Mouse (Mus musculus): Measurements from ENCODE around the gene Nmrk2.

Gene Nmrk2

GRCm38 (mm10) chr10:81216810-81217209 is 15.0 kb upstream of the Nmrk2 start:
- DNase-seq (ENCODE audit: low read depth, low spot score): no peak

DNA sequence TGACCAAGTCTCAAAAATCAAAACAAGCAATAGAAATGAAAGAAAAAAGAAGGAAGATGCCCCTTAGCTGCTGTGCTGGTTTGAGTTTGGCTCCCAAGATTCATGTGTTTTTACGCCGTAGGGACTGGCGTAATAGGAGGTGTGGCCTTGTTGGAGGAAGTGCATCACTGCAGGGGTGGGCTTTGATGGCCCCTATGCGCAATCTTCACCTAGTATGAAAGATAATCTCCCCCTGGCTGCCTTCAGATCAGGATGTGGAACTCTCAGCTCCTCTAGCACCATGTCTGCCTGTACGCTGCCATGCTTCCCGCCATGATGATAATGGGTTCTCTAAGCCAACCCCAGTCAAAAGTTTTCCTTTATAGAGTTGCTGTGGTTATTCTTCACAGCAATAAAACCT is 14.4 kb upstream of the Nmrk2 start:
- no peak for DNase-seq (ENCODE audit: low read depth, low spot score)

DNA sequence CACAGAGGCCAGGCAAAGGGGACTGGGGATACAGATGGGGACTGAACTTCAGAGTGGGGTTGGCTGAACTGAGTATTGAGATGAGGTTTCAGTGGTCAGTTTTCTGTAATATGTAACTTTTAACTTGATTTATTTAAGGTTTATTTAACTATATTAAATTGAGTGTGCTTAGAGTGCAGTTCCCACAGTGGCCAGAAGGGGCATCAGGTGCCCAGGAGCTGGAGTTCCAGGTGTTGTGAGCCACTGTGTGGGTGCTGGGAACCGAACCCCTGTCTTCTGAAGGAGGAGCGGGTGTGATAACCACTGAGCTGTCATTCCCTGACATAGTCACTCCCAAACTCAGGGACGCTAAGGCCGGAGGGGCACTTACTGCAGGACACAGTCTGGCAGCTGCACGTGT is 8.3 kb upstream of the Nmrk2 start:
- no peak for DNase-seq (ENCODE audit: low read depth, low spot score)

DNA sequence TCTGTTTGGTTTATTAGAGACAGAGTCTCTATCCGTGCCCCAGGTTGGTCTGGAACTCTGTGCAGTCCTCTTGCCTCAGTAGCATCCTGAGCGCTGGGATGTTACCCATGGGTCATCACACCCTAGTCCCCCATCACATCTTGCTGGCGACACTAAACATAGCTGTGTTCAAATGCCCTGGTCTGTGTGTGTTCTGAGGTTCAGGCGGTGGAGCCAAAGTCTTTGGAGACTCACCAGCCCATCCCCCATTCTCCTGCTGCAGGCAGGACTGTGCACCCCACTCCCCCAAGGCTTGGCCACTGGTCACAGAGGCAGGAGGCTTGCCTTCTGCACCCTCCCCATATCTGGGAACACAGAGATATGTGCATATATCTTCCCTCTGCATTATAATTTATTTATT is 2.3 kb upstream of the Nmrk2 start:
- no peak for DNase-seq (ENCODE audit: low read depth, low spot score)

GRCm38 (mm10) chr10:81202978-81203720 is 1.3 kb upstream of the Nmrk2 start:
- no peak for DNase-seq (ENCODE audit: low read depth, low spot score)

- no peak for DNase-seq (ENCODE audit: low read depth, low spot score)
These were observed 1.1 kb downstream of the Nmrk2 start for GRCm38 (mm10) chr10:81200605-81201287.

DNA sequence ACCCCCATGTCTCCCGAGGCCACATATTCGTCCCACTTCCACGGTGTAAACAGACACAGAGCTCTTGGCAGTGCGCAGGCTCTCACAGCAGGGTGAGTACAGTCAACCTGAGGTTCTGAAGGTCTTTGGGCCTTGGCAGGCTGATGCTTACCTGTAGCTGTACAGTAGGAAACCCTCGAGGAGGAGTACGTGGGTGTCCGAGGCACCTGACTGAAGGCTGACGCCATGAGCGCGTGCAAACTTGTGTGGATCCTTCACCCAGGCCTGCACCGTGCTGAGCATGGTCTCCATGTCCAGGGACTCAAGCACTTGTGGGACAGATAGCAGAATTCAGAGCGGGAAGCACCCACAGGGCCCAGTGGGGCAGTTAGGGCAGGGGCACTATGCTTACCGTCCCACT is 1.7 kb downstream of the Nmrk2 start:
- no peak for DNase-seq (ENCODE audit: low read depth, low spot score)

GRCm38 (mm10) chr10:81198990-81199389 is 2.9 kb downstream of the Nmrk2 start:
- DNase-seq (ENCODE audit: low read depth, low spot score): no peak

GRCm38 (mm10) chr10:81198230-81198629 is 3.6 kb downstream of the Nmrk2 start:
- no peak for DNase-seq (ENCODE audit: low read depth, low spot score)

GRCm38 (mm10) chr10:81197305-81197704 is 4.5 kb downstream of the Nmrk2 start:
- no peak for DNase-seq (ENCODE audit: low read depth, low spot score)

- DNase-seq (ENCODE audit: low read depth, low spot score): no peak
These were observed 5.3 kb downstream of the Nmrk2 start for GRCm38 (mm10) chr10:81196470-81197065.

DNA sequence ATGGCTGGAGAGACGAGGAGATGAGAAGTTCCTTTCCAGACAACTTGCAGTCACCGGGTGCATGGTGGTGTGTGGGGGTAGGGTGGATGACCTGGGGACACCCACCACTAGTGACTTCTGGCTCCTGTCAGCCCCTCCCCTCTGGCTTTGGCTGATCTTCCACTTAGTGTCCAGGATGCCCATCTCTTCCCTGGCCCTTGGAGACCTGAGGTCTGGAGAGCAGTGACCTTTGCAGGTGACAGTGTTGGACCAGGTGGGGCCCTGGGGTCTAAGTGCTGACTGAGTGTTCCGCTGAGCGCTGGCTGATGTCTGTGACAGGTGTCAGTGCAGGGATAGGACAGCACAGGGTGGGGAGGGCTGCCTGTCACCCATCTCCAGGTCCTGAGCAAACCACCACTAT is 6.6 kb downstream of the Nmrk2 start:
- DNase-seq (ENCODE audit: low read depth, low spot score): no peak

- no peak for DNase-seq (ENCODE audit: low read depth, low spot score)
These were observed 7.7 kb downstream of the Nmrk2 start for GRCm38 (mm10) chr10:81193991-81194774.

GRCm38 (mm10) chr10:81192968-81193501 is 8.8 kb downstream of the Nmrk2 start:
- no peak for DNase-seq (ENCODE audit: low read depth, low spot score)

DNA sequence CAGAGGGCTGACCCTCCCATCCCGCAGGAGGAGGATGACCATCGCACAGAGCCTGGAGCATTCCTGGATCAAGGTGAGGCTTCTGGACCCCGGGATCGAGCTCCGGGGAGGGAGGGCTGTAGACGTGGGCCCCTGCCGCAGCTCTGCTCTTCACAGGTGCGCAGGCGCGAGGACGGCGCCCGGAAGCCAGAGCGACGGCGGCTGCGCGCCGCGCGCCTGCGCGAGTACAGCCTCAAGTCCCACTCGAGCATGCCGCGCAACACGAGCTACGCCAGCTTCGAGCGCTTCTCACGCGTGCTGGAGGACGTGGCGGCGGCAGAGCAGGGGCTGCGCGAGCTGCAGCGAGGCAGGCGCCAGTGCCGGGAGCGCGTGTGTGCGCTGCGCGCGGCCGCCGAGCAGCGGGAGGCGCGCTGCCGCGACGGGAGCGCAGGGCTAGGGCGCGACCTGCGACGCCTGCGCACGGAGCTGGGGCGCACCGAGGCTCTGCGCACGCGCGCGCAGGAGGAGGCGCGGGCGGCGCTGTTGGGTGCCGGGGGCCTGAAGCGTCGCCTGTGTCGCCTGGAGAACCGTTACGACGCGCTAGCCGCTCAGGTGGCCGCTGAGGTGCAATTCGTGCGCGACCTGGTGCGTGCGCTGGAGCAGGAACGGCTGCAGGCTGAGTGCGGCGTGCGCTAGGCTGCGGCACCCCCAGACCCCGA is 9.4 kb downstream of the Nmrk2 start:
- peak; percentile 84 for DNase-seq (ENCODE audit: low read depth, low spot score)

GRCm38 (mm10) chr10:81191342-81191982 is 10.4 kb downstream of the Nmrk2 start:
- DNase-seq (ENCODE audit: low read depth, low spot score): no peak

GRCm38 (mm10) chr10:81190912-81191321 is 10.9 kb downstream of the Nmrk2 start:
- DNase-seq (ENCODE audit: low read depth, low spot score): no peak

- DNase-seq (ENCODE audit: low read depth, low spot score): no peak
These were observed 11.5 kb downstream of the Nmrk2 start for GRCm38 (mm10) chr10:81190236-81190911.

DNA sequence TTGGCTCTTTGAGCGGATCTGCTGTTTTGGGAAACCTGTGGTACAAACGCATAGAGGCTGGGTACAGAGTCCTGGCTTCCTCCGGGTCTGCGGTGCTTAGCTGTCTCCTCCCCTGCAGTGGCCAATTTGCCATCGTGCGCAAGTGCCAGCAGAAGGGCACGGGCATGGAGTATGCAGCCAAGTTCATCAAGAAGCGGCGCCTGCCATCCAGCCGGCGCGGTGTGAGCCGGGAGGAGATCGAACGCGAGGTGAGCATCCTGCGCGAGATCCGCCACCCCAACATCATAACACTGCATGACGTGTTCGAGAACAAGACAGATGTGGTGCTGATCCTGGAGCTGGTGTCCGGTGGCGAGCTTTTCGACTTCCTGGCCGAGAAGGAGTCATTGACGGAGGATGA is 12.0 kb downstream of the Nmrk2 start:
- no peak for DNase-seq (ENCODE audit: low read depth, low spot score)

- no peak for DNase-seq (ENCODE audit: low read depth, low spot score)
These were observed 14.7 kb downstream of the Nmrk2 start for GRCm38 (mm10) chr10:81187161-81187560.
